Mouse (Mus musculus) liver, postnatal 0 days (tissue): ENCODE measurements around the gene Adamts4. TPM values are rescaled to one million over a fixed set of nuclear protein-coding genes. Genes with fewer than 3 reads are reported as not detected.

Experiments used
- ATAC-seq: fragments of 200-750 bp; cut with Nextera tagmentation; 2 replicates; pipeline ENCODE4 v1.8.0; 2017; ENCODE audit warnings: mild to moderate bottlenecking, moderate library complexity
- DNase-seq: peaks from one replicate; pipeline ENCODE4 v3.0.0-alpha.2; 2016
- H3K27ac ChIP-seq: fragments of 300-500 bp; sonication (generic); 2 replicates; pipeline ENCODE4 v1.5.1; 2014; ENCODE audit warnings: antibody characterized with exemption, moderate library complexity, mild to moderate bottlenecking, low read depth
- H3K27me3 ChIP-seq: fragments of 300-500 bp; sonication (generic); 2 replicates; pipeline ENCODE4 v1.6.1; 2014; ENCODE audit warnings: low read length, control low read depth, mixed read lengths; ENCODE audit not compliant: insufficient read depth
- H3K36me3 ChIP-seq: fragments of 300-500 bp; sonication (generic); replicated peaks from 2 replicates; pipeline ENCODE4 v1.6.1; 2014; ENCODE audit warnings: mild to moderate bottlenecking, control low read depth, low read length, moderate library complexity, mixed read lengths; ENCODE audit not compliant: insufficient read depth
- H3K4me1 ChIP-seq: fragments of 300-500 bp; sonication (generic); 2 replicates; pipeline ENCODE4 v1.6.1; 2014; ENCODE audit warnings: antibody characterized with exemption, mild to moderate bottlenecking, control low read depth; ENCODE audit not compliant: insufficient read depth
- H3K4me2 ChIP-seq: fragments of 300-500 bp; sonication (generic); 2 replicates; pipeline ENCODE4 v1.6.1; 2014; ENCODE audit warnings: low read depth, mild to moderate bottlenecking, low read length, moderate library complexity, mixed read lengths
- H3K4me3 ChIP-seq: fragments of 300-500 bp; sonication (generic); 2 replicates; pipeline ENCODE4 v1.5.1; 2014; ENCODE audit warnings: low read depth, low read length
- H3K9ac ChIP-seq: fragments of 300-500 bp; sonication (generic); replicated peaks from 2 replicates; pipeline ENCODE4 v1.6.1; 2014; ENCODE audit warnings: mild to moderate bottlenecking, moderate library complexity
- H3K9me3 ChIP-seq: fragments of 300-500 bp; sonication (generic); 2 replicates; pipeline ENCODE4 v1.6.1; 2016; ENCODE audit warnings: mild to moderate bottlenecking, control low read depth, low read length, mixed read lengths
- CTCF ChIP-seq: sonication (generic); IDR thresholded peaks from 2 replicates; pipeline ENCODE4 v1.5.1; 2016; ENCODE audit warnings: antibody characterized with exemption, low read depth
- EP300 ChIP-seq: IDR thresholded peaks from 2 replicates; pipeline ENCODE4 v1.6.1; 2016; ENCODE audit warnings: antibody characterized with exemption, low read depth, mild to moderate bottlenecking
- WGBS: fragments of 180-500 bp; shearing (Covaris S2); extraction: QIAGEN DNeasy Blood & Tissue Kit; methylation state at CpG from one replicate; pipeline ENCODE4 v1.1.7; 2014; ENCODE audit not compliant: insufficient replicate concordance; 5-methylcytosine and 5-hydroxymethylcytosine counted together
- polyA plus RNA-seq: library from polyadenylated mRNA; unstranded; fragments of >200 nt; fragmentation: Nextera tagmentation; extraction: Ambion mirVana; gene quantifications from 2 replicates; pipeline ENCODE4 v1.2.1, GENCODE M21; 2015

Gene Adamts4
- polyA plus RNA-seq, 1 experiment from 2014 or later = 0.51 TPM

DNA sequence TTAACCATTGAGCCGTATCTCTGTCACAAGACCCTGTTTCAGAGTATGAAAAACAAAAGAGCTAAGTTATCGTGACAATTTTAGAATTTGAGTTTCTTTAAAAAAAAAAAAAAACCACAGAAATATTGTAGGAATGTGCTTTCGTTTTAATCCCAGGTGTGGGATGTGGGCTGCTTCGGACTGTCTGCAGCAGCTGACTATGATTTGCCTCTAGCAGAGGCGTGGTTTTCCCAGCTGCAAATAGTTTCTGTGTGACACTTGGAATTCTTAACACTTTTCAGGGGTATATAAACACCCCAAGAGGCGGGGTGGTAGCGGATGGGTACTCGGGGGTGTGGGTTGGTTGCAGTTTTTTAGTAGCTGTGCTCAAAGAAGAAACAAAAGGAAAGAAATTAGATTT lies 4.9 kb upstream of the Adamts4 start:
- no peak overlapping the region for H3K27ac ChIP-seq
- 87% methylated on average over 8 of the region's 8 CpGs for WGBS
- no peaks in the 10 kb centered on the region for H3K9me3 ChIP-seq
- peaks cover 21% of the 10 kb centered on the region for H3K4me1 ChIP-seq
- H3K27me3 ChIP-seq = 0 out of 2 replicates have a peak, but pooled peaks cover 4% of the 10 kb centered on the region
- H3K4me2 ChIP-seq = no peak overlapping the region
- no peak overlapping the region for H3K4me3 ChIP-seq
- DNase-seq = no peak
- TF ChIP-seq CTCF (no peak), EP300 (no peak)
- H3K36me3 ChIP-seq = peaks cover 30% of the 10 kb centered on the region
- no peak for ATAC-seq
- H3K9ac ChIP-seq = no peak overlapping the region

DNA sequence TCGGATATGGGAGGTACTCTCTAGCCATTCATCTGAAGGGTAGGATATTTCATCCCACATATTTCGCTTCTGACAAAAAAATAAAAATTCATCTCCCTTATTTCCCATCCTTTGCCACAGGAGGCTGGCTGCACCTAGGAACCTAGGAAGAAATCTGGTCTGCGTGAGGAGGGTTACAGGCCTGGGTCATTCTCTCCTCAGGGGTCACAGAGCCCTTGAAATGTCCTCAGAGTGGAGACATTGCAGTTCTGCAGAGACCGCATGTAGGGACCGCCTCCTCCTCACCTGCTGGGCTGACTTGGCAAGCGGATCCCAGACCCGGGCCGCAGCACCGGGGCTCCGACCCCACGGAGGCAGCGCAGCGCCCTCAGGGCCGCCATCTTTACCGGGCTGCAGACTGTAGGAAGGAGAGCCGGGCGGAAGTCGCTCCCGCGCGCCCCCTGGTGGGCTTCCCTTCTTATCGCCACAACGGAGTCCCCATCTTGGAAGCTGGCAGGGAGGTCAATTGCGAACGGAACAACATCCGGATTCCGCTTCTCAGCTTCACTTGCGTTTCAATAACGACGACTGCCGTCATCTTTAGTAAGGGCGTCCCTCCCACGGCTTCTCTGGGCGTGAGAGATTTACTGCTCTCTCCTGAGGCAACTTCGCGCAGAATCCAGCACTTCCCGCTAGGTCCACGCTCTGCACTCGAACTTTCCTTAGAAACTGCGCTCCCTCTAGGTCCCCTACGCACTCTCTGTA lies 3.3 kb upstream of the Adamts4 start:
- DNase-seq (peak; percentile 98), ATAC-seq (peak; percentile 96)
- Histone ChIP-seq H3K27me3 (peaks cover 16% of the 10 kb centered on the region; the same call in 1 of the 2 replicates), H3K9me3 (no peaks in the 10 kb centered on the region), H3K27ac (peak overlapping the region; percentile 81), H3K4me2 (peak overlapping the region; percentile 97), H3K36me3 (peaks cover 15% of the 10 kb centered on the region), H3K4me1 (peaks cover 21% of the 10 kb centered on the region), H3K9ac (peak overlapping the region; percentile 81), H3K4me3 (peak overlapping the region; percentile 70)
- TF ChIP-seq CTCF (peak; percentile 99), EP300 (peak; percentile 57)
- WGBS = under 1% methylated on average over 41 of the region's 41 CpGs

DNA sequence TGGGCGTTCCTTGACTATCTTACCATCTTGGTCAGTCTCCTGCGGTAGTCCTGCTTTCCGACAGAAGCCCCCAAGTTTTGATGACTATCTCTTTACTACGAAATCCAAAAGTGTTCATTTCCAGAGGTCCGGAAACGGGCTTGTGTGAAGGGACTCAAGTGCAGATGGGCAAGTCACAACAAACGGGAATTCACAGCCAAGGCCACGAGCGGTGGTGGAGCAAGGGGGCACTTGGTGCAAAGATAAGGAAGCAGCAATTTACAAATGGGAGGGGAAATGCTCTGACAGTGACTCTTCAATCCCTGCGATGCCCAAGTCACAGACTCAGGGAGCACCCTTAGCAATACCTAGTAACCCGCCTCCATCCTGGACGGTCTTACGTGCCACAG lies 2.8 kb upstream of the Adamts4 start:
- Histone ChIP-seq H3K4me3 (peak overlapping the region; percentile 70), H3K9ac (peak overlapping the region; percentile 65), H3K27me3 (peaks cover 16% of the 10 kb centered on the region; the same call in 1 of the 2 replicates), H3K27ac (peak overlapping the region; percentile 81), H3K4me2 (peak overlapping the region; percentile 97), H3K36me3 (peaks cover 11% of the 10 kb centered on the region), H3K4me1 (peaks cover 21% of the 10 kb centered on the region), H3K9me3 (no peaks in the 10 kb centered on the region)
- TF ChIP-seq EP300 (no peak), CTCF (no peak)
- peak; percentile 6 for ATAC-seq
- DNase-seq = no peak
- WGBS = 8% methylated on average over 13 of the region's 13 CpGs

DNA sequence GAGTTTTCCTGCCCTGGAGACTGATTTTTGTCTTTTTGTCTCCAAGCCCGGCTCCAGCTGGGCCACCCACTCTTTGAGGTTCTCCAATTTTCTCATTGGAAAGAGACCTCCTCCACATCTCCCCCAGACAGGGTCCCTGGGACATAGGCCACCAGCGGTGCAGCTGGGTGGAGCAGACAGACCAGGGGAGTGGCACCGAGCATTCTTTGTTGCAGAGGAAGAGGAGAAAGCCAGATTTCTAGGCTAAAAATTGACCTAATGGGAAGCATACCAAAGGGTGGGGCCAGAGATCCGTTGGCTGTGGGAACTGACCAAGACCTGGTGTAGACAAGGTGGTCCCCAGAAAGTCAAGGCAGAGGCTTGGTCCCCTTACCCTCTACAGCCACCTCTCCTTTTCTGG lies 2.3 kb upstream of the Adamts4 start:
- TF ChIP-seq EP300 (no peak), CTCF (no peak)
- H3K9ac ChIP-seq = peak overlapping the region; percentile 65
- H3K27me3 ChIP-seq = peaks cover 16% of the 10 kb centered on the region; the same call in 1 of the 2 replicates
- ATAC-seq (no peak), DNase-seq (no peak)
- H3K4me3 ChIP-seq = peak overlapping the region; percentile 70
- 25% methylated on average over 4 of the region's 4 CpGs for WGBS
- peak overlapping the region; percentile 81 for H3K27ac ChIP-seq
- peaks cover 21% of the 10 kb centered on the region for H3K4me1 ChIP-seq
- H3K36me3 ChIP-seq = peaks cover 7% of the 10 kb centered on the region
- H3K9me3 ChIP-seq = no peaks in the 10 kb centered on the region
- peak overlapping the region; percentile 97 for H3K4me2 ChIP-seq

DNA sequence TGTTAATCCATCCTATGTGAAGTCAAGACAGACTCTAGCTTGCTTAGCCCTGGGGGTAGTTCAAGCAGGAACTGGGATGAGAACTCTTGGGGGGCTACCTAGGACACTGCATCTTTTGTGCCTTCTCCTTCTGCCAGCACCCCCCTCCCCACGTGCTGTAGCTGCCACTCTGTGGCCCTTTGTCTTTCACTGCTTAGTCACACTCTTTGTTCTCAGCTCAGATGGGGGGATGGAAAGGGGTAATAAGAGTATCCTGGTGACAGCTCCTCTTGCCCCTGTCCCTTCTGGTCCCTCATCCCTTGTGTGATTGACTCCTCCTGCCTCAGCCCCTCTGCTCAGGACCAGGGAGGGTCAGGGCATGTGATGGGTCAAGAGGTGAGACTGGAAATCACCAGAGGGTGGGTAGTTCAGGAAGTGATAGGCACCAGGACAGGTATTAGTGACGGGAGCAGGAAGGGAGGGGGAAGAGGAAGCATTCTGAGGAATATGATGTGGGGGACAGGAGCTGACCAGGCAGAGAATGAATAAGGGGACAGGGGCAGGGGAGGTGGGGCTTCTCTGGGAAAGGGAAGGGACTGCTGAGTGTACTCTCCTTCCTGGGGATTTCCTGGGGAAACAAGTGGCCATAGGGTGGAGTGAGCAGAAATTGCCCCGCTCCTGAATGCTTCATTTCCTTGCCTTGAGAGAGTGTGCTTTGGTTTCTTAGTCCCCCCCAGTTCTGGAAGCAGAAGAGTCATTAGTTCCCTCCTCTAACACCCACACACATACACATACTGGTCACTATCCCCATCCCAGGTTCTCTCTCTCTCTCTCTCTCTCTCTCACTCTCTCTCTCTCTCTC lies 1.6 kb upstream of the Adamts4 start:
- no peak overlapping the region for H3K4me2 ChIP-seq
- H3K9ac ChIP-seq = no peak overlapping the region
- ATAC-seq (no peak), DNase-seq (no peak)
- peaks cover 21% of the 10 kb centered on the region for H3K4me1 ChIP-seq
- WGBS = 39% methylated on average over 3 of the region's 3 CpGs
- peak overlapping the region; percentile 81 for H3K27ac ChIP-seq
- H3K36me3 ChIP-seq = peaks cover 4% of the 10 kb centered on the region
- H3K27me3 ChIP-seq = peaks cover 16% of the 10 kb centered on the region; the same call in 1 of the 2 replicates
- no peak overlapping the region for H3K4me3 ChIP-seq
- TF ChIP-seq EP300 (no peak), CTCF (no peak)
- H3K9me3 ChIP-seq = no peaks in the 10 kb centered on the region
